Mouse (Mus musculus) liver, adult (tissue): ENCODE results near the gene Mcm2.

ENCODE experiments used
- GATA4 ChIP-seq: IDR thresholded peaks from 2 replicates; pipeline ENCODE4 v1.6.1; 2014; ENCODE audit warnings: mild to moderate bottlenecking, low read length; ENCODE audit not compliant: insufficient replicate concordance

The Mcm2 gene

GRCm38 (mm10) chr6:88855636-88856035 is 42.9 kb downstream of the Mcm2 start:
- no peak for TF ChIP-seq GATA4

GRCm38 (mm10) chr6:88854509-88854908 is 44.1 kb downstream of the Mcm2 start:
- no peak for TF ChIP-seq GATA4

GRCm38 (mm10) chr6:88850034-88850433 is 48.5 kb downstream of the Mcm2 start:
- no peak for TF ChIP-seq GATA4

- TF ChIP-seq GATA4, result no peak
Measured at GRCm38 (mm10) chr6:88849270-88849669, 49.3 kb downstream of the Mcm2 start.

GRCm38 (mm10) chr6:88847571-88847970 is 51.0 kb downstream of the Mcm2 start:
- no peak for TF ChIP-seq GATA4

GRCm38 (mm10) chr6:88844901-88845565 is 53.5 kb downstream of the Mcm2 start:
- TF ChIP-seq GATA4, result no peak

- no peak for TF ChIP-seq GATA4
Measured at GRCm38 (mm10) chr6:88843781-88844725, 54.5 kb downstream of the Mcm2 start.

- no peak for TF ChIP-seq GATA4
Measured at GRCm38 (mm10) chr6:88843241-88843640, 55.3 kb downstream of the Mcm2 start.

- TF ChIP-seq GATA4, result no peak
Measured at GRCm38 (mm10) chr6:88842731-88843151, 55.8 kb downstream of the Mcm2 start.

- peak; percentile 10; the same call in 1 of the 2 replicates for TF ChIP-seq GATA4
Measured at GRCm38 (mm10) chr6:88841781-88842689, 56.5 kb downstream of the Mcm2 start, which contains the start of gene Abtb1. Gene Abtb1 (minus strand): TSS chr6:88841984.

- TF ChIP-seq GATA4, result no peak
Measured at GRCm38 (mm10) chr6:88841514-88841780, 57.1 kb downstream of the Mcm2 start.

- TF ChIP-seq GATA4, result no peak
Measured at GRCm38 (mm10) chr6:88840791-88841513, 57.6 kb downstream of the Mcm2 start.

GRCm38 (mm10) chr6:88840211-88840610 is 58.4 kb downstream of the Mcm2 start:
- TF ChIP-seq GATA4, result no peak

GRCm38 (mm10) chr6:88839135-88839970 is 59.2 kb downstream of the Mcm2 start:
- no peak for TF ChIP-seq GATA4
